Mouse (Mus musculus) forebrain, postnatal 0 days (tissue): ENCODE data around the gene Lingo3. TPM values are rescaled to one million over a fixed set of nuclear protein-coding genes. Genes with fewer than 3 reads are reported as not detected.
"Not testable (repeated sequence)": the region's sequence is repeated elsewhere in the genome, so short reads cannot be mapped to it uniquely, and the experiment has no call there.

Source experiments
- ATAC-seq: fragments of 200-750 bp; cut with Nextera tagmentation; 2 replicates; pipeline ENCODE4 v1.8.0; 2017; ENCODE audit warnings: mild to moderate bottlenecking, moderate library complexity
- DNase-seq: peaks from one replicate; pipeline ENCODE4 v3.0.0-alpha.2; 2015
- H3K27ac ChIP-seq: fragments of 300-500 bp; sonication (generic); 2 replicates; pipeline ENCODE4 v1.5.1; 2014; ENCODE audit warnings: low read depth, mild to moderate bottlenecking, antibody characterized with exemption, low read length, moderate library complexity, mixed read lengths
- H3K27me3 ChIP-seq: fragments of 300-500 bp; sonication (generic); 2 replicates; pipeline ENCODE4 v1.6.1; 2014; ENCODE audit warnings: mild to moderate bottlenecking, low read length, mixed read lengths; ENCODE audit not compliant: insufficient read depth
- H3K36me3 ChIP-seq: fragments of 300-500 bp; sonication (generic); 2 replicates; pipeline ENCODE4 v1.6.1; 2014; ENCODE audit warnings: mild to moderate bottlenecking, moderate library complexity; ENCODE audit not compliant: insufficient read depth
- H3K4me1 ChIP-seq: fragments of 300-500 bp; sonication (generic); 2 replicates; pipeline ENCODE4 v1.6.1; 2014; ENCODE audit warnings: antibody characterized with exemption; ENCODE audit not compliant: insufficient read depth
- H3K4me2 ChIP-seq: fragments of 300-500 bp; sonication (generic); 2 replicates; pipeline ENCODE4 v1.6.1; 2014; ENCODE audit warnings: low read depth, mild to moderate bottlenecking, moderate library complexity
- H3K4me3 ChIP-seq: fragments of 300-500 bp; sonication (generic); 2 replicates; pipeline ENCODE4 v1.5.1; 2014; ENCODE audit warnings: low read depth, low read length, mixed read lengths
- H3K9ac ChIP-seq: fragments of 300-500 bp; sonication (generic); 2 replicates; pipeline ENCODE4 v1.6.1; 2014; ENCODE audit warnings: mild to moderate bottlenecking
- H3K9me3 ChIP-seq: fragments of 300-500 bp; sonication (generic); 2 replicates; pipeline ENCODE4 v1.6.1; 2016; ENCODE audit warnings: low read length
- CTCF ChIP-seq: sonication (generic); IDR thresholded peaks from 2 replicates; pipeline ENCODE4 v1.5.1; 2016; ENCODE audit warnings: antibody characterized with exemption, control low read depth, low read depth
- WGBS: fragments of 180-500 bp; shearing (Covaris S2); extraction: QIAGEN DNeasy Blood & Tissue Kit; methylation state at CpG from one replicate; pipeline ENCODE4 v1.1.7; 2014; 5-methylcytosine and 5-hydroxymethylcytosine counted together
- polyA plus RNA-seq: library from polyadenylated mRNA; unstranded; fragments of >200 nt; fragmentation: Nextera tagmentation; extraction: Ambion mirVana; gene quantifications from 2 replicates; pipeline ENCODE4 v1.2.1, GENCODE M21; 2015
- total RNA-seq: library from RNA; depleted of rRNA; stranded (reverse); fragments of >200 nt; gene quantifications from 2 replicates; pipeline ENCODE4 v1.2.3, GENCODE M21; 2014

The Lingo3 gene
- total and polyA plus RNA-seq, 2 experiments from 2014 or later: 20.3 to 23.7 TPM

DNA sequence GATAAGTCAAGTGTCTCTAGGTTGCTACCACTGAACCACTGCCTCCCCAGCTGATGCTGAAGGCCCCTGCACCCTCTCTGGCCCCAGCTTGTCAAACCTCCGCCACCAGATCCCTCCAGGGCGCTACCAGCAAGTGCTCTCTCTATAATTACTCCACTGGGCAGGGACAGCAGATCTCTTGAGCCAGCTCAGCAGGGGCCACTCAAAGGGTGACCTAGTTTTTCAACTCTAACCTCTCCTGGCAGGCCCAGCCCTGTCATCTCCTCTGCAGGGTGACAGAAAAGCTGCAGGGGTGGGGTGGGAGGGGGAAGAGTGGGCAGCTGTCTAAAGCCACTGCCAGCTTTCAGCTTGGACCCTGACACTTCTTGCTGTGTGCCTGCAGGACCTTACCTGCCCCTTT lies 6.0 kb downstream of the Lingo3 start:
- no peak for TF ChIP-seq CTCF
- Histone ChIP-seq H3K4me1 (no peaks in the 10 kb centered on the region), H3K27me3 (no peaks in the 10 kb centered on the region), H3K9ac (no peak overlapping the region), H3K4me3 (no peak overlapping the region), H3K4me2 (no peak overlapping the region), H3K27ac (no peak overlapping the region), H3K9me3 (no peaks in the 10 kb centered on the region), H3K36me3 (peaks cover 19% of the 10 kb centered on the region)
- DNase-seq: no peak
- no peak for ATAC-seq
- WGBS: 18% methylated on average over 2 of the region's 2 CpGs

DNA sequence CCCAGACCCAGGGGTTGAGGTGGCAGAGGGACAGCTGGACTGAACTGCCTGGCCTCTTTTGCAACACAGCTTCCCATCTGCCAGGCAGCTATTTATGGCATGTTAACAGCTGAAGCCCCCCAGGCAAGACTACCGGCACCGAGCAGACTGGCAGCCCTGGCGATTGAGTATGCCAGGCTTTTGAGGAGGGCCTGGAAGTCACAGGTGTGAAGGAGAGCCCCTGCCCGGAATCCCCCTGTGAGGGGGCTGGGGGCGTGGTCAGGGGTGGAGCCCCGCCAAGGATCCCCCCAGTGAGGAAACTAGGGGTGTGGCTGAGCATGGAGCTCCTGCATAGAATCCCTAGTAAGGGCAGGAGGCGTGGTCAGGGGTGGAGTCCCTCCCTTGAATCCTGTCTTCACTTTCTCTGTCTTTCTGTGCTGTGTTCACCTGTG lies 6.9 kb downstream of the Lingo3 start:
- H3K4me1 ChIP-seq: no peaks in the 10 kb centered on the region
- DNase-seq (peak; percentile 23), ATAC-seq (no peak)
- no peak overlapping the region for H3K4me2 ChIP-seq
- no peak overlapping the region for H3K27ac ChIP-seq
- no peak overlapping the region for H3K4me3 ChIP-seq
- peaks cover 19% of the 10 kb centered on the region for H3K36me3 ChIP-seq
- no peaks in the 10 kb centered on the region for H3K9me3 ChIP-seq
- no peak for TF ChIP-seq CTCF
- no peaks in the 10 kb centered on the region for H3K27me3 ChIP-seq
- 43% methylated on average over 7 of the region's 7 CpGs for WGBS
- H3K9ac ChIP-seq: no peak overlapping the region

DNA sequence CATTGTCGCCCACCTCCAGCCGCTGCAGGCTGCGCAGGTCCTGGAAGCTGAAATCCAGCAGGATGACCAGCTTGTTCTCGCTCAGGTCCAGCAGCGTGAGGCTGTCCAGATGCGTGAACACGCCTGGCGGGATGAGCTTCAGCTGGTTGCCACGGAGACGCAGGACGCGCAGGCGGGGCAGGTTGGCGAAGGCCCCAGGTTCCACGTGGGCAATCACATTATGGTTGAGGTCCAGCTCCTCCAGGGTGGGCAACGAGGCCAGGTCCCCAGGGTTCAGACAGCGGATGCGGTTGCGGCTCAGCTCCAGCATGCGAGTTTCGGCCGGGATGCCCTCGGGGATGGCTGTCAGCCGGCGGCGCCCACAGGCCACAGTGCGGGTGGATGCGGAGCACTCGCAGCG lies 8.2 kb downstream of the Lingo3 start:
- no peak for TF ChIP-seq CTCF
- no peak for DNase-seq
- Histone ChIP-seq H3K4me3 (no peak overlapping the region), H3K4me2 (no peak overlapping the region), H3K36me3 (peaks cover 23% of the 10 kb centered on the region), H3K9ac (no peak overlapping the region), H3K27ac (no peak overlapping the region), H3K27me3 (no peaks in the 10 kb centered on the region), H3K4me1 (no peaks in the 10 kb centered on the region), H3K9me3 (no peaks in the 10 kb centered on the region)
- WGBS: 63% methylated on average over 30 of the region's 30 CpGs
- ATAC-seq: 0 out of 2 replicates have a peak, but pooled peaks have one; percentile 11

DNA sequence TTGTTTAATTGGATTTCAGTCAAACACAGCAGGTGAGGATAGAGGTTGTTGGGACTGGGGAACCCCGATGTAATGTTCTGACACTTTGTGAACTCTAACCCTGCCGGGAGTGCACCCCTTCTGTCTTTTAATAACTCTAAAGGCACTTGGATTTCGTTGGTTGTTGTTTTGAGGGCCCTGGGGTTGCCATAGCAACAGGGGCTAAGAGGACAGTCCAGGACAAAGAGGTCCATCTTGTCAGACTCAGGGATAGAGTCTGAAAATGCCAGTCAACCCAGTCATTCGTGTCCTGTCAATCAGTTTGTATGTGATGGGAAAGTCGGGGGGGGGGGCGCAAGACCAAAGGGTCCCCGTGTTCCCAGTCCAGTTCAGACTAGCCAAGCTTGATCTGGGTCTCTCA lies 11.0 kb downstream of the Lingo3 start:
- H3K4me1 ChIP-seq: no peaks in the 10 kb centered on the region
- H3K9me3 ChIP-seq: no peaks in the 10 kb centered on the region
- WGBS: 45% methylated on average over 7 of the region's 7 CpGs
- no peak overlapping the region for H3K9ac ChIP-seq
- H3K4me2 ChIP-seq: no peak overlapping the region
- no peak for TF ChIP-seq CTCF
- DNase-seq (no peak), ATAC-seq (no peak)
- no peaks in the 10 kb centered on the region for H3K27me3 ChIP-seq
- H3K4me3 ChIP-seq: no peak overlapping the region
- H3K27ac ChIP-seq: no peak overlapping the region
- peaks cover 40% of the 10 kb centered on the region for H3K36me3 ChIP-seq

DNA sequence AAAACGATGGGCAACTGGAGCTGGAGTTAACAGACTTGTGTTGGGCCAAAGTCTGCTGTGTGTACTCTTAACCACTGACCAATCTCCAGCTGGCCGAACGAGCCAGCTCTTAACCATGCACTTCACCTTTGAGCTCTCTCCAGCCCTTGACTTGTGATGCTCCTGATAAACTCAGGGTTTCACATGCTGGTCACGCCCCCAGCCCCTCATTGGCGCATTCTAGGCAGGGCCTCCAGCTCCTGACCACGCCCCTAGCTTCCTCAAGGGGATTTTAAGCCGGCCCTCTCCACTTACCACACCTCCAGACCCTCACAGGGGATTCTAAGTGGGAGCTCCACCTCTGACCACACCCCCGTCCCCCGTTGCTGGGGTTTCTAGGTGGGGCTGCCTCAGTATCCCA lies 12.7 kb downstream of the Lingo3 start:
- H3K4me1 ChIP-seq: no peaks in the 10 kb centered on the region
- H3K4me2 ChIP-seq: no peak overlapping the region
- H3K4me3 ChIP-seq: no peak overlapping the region
- H3K9me3 ChIP-seq: no peaks in the 10 kb centered on the region
- no peak for TF ChIP-seq CTCF
- H3K9ac ChIP-seq: no peak overlapping the region
- peaks cover 40% of the 10 kb centered on the region for H3K36me3 ChIP-seq
- ATAC-seq (no peak), DNase-seq (no peak)
- 4% methylated on average over 9 of the region's 9 CpGs for WGBS
- H3K27me3 ChIP-seq: no peaks in the 10 kb centered on the region
- H3K27ac ChIP-seq: no peak overlapping the region

DNA sequence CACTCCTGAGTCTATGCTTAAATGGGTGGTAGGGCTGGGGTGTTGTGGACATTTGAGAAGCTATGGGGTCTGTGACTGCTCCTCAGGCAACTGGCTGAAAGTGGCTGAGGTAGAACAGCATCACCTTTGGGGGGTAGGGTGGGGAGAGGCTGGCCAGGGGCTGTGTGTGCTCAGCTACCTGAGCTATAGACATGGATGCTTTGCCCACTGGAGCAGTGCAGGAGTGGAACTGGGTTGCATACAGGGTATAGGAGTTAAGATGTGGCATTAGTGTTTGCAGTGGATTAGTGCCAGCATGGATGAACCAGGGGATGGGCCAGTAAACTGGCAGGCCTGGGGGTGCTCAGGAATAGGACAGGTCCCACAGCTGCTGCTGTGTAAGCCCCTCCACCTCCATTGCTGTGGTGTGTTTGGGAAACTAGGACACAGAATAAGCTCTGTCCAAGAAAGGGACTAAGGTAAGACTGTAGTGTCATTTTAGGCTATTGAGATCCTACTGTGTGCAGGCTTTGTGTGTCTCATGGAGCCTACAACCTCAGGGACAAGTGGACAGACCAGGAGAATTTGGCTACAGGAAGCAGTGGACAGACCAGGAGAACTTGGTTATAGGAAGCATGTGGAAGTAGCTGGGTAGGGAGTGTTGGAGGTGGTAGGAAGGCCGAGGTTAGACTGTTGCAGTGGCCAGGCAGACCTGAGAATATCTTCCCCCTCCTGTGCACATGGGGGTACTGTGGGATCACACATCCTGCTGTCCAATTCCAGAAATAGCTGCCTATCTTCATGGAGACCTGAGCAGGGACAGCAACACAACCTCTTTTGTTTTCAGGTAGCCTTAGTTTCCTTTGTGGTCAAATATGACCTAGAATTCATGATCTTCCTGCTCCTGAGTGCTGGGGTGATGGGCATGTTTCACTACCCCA lies 14.2 kb downstream of the Lingo3 start:
- no peak for TF ChIP-seq CTCF
- no peaks in the 10 kb centered on the region for H3K4me1 ChIP-seq
- peaks cover 32% of the 10 kb centered on the region for H3K36me3 ChIP-seq
- H3K9ac ChIP-seq: no peak overlapping the region
- no peak overlapping the region for H3K27ac ChIP-seq
- no peaks in the 10 kb centered on the region for H3K27me3 ChIP-seq
- no peaks in the 10 kb centered on the region for H3K9me3 ChIP-seq
- ATAC-seq (no peak), DNase-seq (no peak)
- H3K4me3 ChIP-seq: no peak overlapping the region
- no peak overlapping the region for H3K4me2 ChIP-seq
- WGBS: 42% methylated on average over 1 of the region's 1 CpGs

DNA sequence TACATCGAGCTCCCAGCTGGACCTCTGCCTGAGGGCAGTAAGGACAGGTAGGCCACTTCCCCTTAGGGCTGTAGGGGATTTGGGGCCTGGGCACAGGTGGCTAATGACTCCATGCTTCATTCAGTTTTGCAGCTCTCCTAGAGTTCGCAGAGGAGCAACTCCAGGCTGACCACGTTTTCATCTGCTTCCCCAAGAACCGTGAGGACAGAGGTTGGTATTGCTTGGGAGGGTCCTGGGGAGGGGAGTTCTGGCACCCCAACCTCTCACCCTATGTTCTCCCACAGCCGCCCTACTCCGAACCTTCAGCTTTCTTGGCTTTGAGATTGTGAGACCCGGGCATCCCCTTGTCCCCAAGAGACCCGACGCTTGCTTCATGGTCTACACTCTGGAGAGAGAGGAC lies 15.3 kb downstream of the Lingo3 start:
- H3K4me3 ChIP-seq, H3K9me3 ChIP-seq, H3K27me3 ChIP-seq, H3K9ac ChIP-seq, ATAC-seq, DNase-seq, H3K4me1 ChIP-seq, H3K27ac ChIP-seq: not testable (repeated sequence)
- Histone ChIP-seq H3K36me3 (peaks cover 24% of the 10 kb centered on the region), H3K4me2 (peak overlapping the region; percentile 60)
- 78% methylated on average over 7 of the region's 9 CpGs for WGBS
